Mouse (Mus musculus): ENCODE data around the gene Ubtd1.

GRCm38 (mm10) chr19:41999688-42000283, 18.2 kb downstream of the Ubtd1 start:
- TF ChIP-seq CTCF (IDR thresholded peaks at IDR 0.05), result no peak
- no peak for TF ChIP-seq EP300 (IDR thresholded peaks at IDR 0.05; ENCODE audit: insufficient read depth, low read depth, low read length)
- no peak for TF ChIP-seq POLR2A (IDR thresholded peaks at IDR 0.05; ENCODE audit: insufficient read depth, low read depth, low read length)

Data from heart, adult 2 months (tissue).